Mouse (Mus musculus) liver, embryonic 16.5 days (tissue): ENCODE measurements around the gene Arl15. TPM values are rescaled to one million over a fixed set of nuclear protein-coding genes. Genes with fewer than 3 reads are reported as not detected.

Source experiments
- ATAC-seq: fragments of 200-750 bp; cut with Nextera tagmentation; 2 replicates; pipeline ENCODE4 v1.8.0; 2017; ENCODE audit warnings: low read depth, mild to moderate bottlenecking, moderate number of reproducible peaks, moderate library complexity
- H3K27ac ChIP-seq: fragments of 300-500 bp; sonication (generic); 2 replicates; pipeline ENCODE4 v1.5.1; 2014; ENCODE audit warnings: mild to moderate bottlenecking, low read length
- H3K27me3 ChIP-seq: fragments of 300-500 bp; sonication (generic); 2 replicates; pipeline ENCODE4 v1.6.1; 2014; ENCODE audit warnings: low read depth, low read length, mixed read lengths; ENCODE audit not compliant: control insufficient read depth, insufficient read depth
- H3K36me3 ChIP-seq: fragments of 300-500 bp; sonication (generic); 2 replicates; pipeline ENCODE4 v1.6.1; 2014; ENCODE audit warnings: mild to moderate bottlenecking; ENCODE audit not compliant: control insufficient read depth, insufficient read depth
- H3K4me1 ChIP-seq: fragments of 300-500 bp; sonication (generic); 2 replicates; pipeline ENCODE4 v1.6.1; 2014; ENCODE audit warnings: low read depth, low read length, mixed read lengths; ENCODE audit not compliant: control insufficient read depth
- H3K4me2 ChIP-seq: fragments of 300-500 bp; sonication (generic); 2 replicates; pipeline ENCODE4 v1.6.1; 2014; ENCODE audit warnings: low read depth, low read length, mixed read lengths
- H3K4me3 ChIP-seq: fragments of 300-500 bp; sonication (generic); 2 replicates; pipeline ENCODE4 v1.5.1; 2014; ENCODE audit warnings: low read depth, mild to moderate bottlenecking, low read length
- H3K9ac ChIP-seq: fragments of 300-500 bp; sonication (generic); 2 replicates; pipeline ENCODE4 v1.6.1; 2014; ENCODE audit warnings: low read depth, low read length
- H3K9me3 ChIP-seq: fragments of 300-500 bp; sonication (generic); replicated peaks from 2 replicates; pipeline ENCODE4 v1.6.1; 2016; ENCODE audit warnings: low read length; ENCODE audit not compliant: control insufficient read depth
- WGBS: fragments of 180-500 bp; shearing (Covaris S2); extraction: QIAGEN DNeasy Blood & Tissue Kit; methylation state at CpG from one replicate; pipeline ENCODE4 v1.1.7; 2014; ENCODE audit not compliant: insufficient replicate concordance; 5-methylcytosine and 5-hydroxymethylcytosine counted together
- polyA plus RNA-seq: library from polyadenylated mRNA; unstranded; fragments of >200 nt; fragmentation: Nextera tagmentation; extraction: Ambion mirVana; gene quantifications from 2 replicates; pipeline ENCODE4 v1.2.1, GENCODE M21; 2015

The Arl15 gene
- polyA plus RNA-seq, 1 experiment from 2014 or later: 2.9 TPM

GRCm38 (mm10) chr13:114170061-114170460 is 375.8 kb downstream of the Arl15 start:
- Histone ChIP-seq H3K4me2 (no peak overlapping the region), H3K9me3 (no peaks in the 10 kb centered on the region), H3K4me1 (no peaks in the 10 kb centered on the region), H3K4me3 (no peak overlapping the region), H3K27ac (no peak overlapping the region), H3K27me3 (no peaks in the 10 kb centered on the region), H3K9ac (no peak overlapping the region), H3K36me3 (no peaks in the 10 kb centered on the region)
- WGBS: 60% methylated on average over 5 of the region's 5 CpGs
- no peak for ATAC-seq

- Histone ChIP-seq H3K4me2 (no peak overlapping the region), H3K4me1 (no peaks in the 10 kb centered on the region), H3K9ac (no peak overlapping the region), H3K4me3 (no peak overlapping the region), H3K9me3 (no peaks in the 10 kb centered on the region), H3K27me3 (no peaks in the 10 kb centered on the region), H3K27ac (no peak overlapping the region), H3K36me3 (no peaks in the 10 kb centered on the region)
- ATAC-seq: no peak
- WGBS: 71% methylated on average over 5 of the region's 5 CpGs
Observed at GRCm38 (mm10) chr13:114171465-114171864, 377.2 kb downstream of the Arl15 start.

- no peak overlapping the region for H3K4me2 ChIP-seq
- no peaks in the 10 kb centered on the region for H3K9me3 ChIP-seq
- H3K4me1 ChIP-seq: no peaks in the 10 kb centered on the region
- no peaks in the 10 kb centered on the region for H3K27me3 ChIP-seq
- ATAC-seq: no peak
- no peak overlapping the region for H3K4me3 ChIP-seq
- no peak overlapping the region for H3K27ac ChIP-seq
- H3K36me3 ChIP-seq: no peaks in the 10 kb centered on the region
- no peak overlapping the region for H3K9ac ChIP-seq
- WGBS: 77% methylated on average over 7 of the region's 7 CpGs
Observed at GRCm38 (mm10) chr13:114188107-114188506, 393.8 kb downstream of the Arl15 start.

GRCm38 (mm10) chr13:114188801-114189200 is 394.5 kb downstream of the Arl15 start:
- Histone ChIP-seq H3K27ac (no peak overlapping the region), H3K4me2 (no peak overlapping the region), H3K36me3 (no peaks in the 10 kb centered on the region), H3K27me3 (no peaks in the 10 kb centered on the region), H3K9ac (no peak overlapping the region), H3K4me3 (no peak overlapping the region), H3K4me1 (no peaks in the 10 kb centered on the region), H3K9me3 (no peaks in the 10 kb centered on the region)
- no peak for ATAC-seq
- WGBS: 65% methylated on average over 7 of the region's 7 CpGs

- H3K9me3 ChIP-seq: no peaks in the 10 kb centered on the region
- WGBS: 61% methylated on average over 6 of the region's 6 CpGs
- no peak overlapping the region for H3K4me3 ChIP-seq
- no peak overlapping the region for H3K9ac ChIP-seq
- no peaks in the 10 kb centered on the region for H3K27me3 ChIP-seq
- H3K27ac ChIP-seq: no peak overlapping the region
- no peaks in the 10 kb centered on the region for H3K36me3 ChIP-seq
- no peaks in the 10 kb centered on the region for H3K4me1 ChIP-seq
- H3K4me2 ChIP-seq: no peak overlapping the region
- ATAC-seq: no peak
Observed at GRCm38 (mm10) chr13:114189441-114189840, 395.1 kb downstream of the Arl15 start.

- Histone ChIP-seq H3K9me3 (no peaks in the 10 kb centered on the region), H3K27ac (no peak overlapping the region), H3K4me1 (no peaks in the 10 kb centered on the region), H3K36me3 (no peaks in the 10 kb centered on the region), H3K4me3 (no peak overlapping the region), H3K4me2 (no peak overlapping the region), H3K27me3 (no peaks in the 10 kb centered on the region), H3K9ac (no peak overlapping the region)
- no peak for ATAC-seq
- 72% methylated on average over 10 of the region's 10 CpGs for WGBS
Observed at GRCm38 (mm10) chr13:114190898-114191297, 396.6 kb downstream of the Arl15 start.

- no peaks in the 10 kb centered on the region for H3K27me3 ChIP-seq
- no peak for ATAC-seq
- no peak overlapping the region for H3K4me2 ChIP-seq
- H3K36me3 ChIP-seq: no peaks in the 10 kb centered on the region
- H3K4me1 ChIP-seq: no peaks in the 10 kb centered on the region
- WGBS: 68% methylated on average over 10 of the region's 10 CpGs
- H3K9ac ChIP-seq: no peak overlapping the region
- H3K4me3 ChIP-seq: no peak overlapping the region
- no peak overlapping the region for H3K27ac ChIP-seq
- H3K9me3 ChIP-seq: no peaks in the 10 kb centered on the region
Observed at GRCm38 (mm10) chr13:114198252-114198799, 404.0 kb downstream of the Arl15 start.

GRCm38 (mm10) chr13:114199746-114200145 is 405.4 kb downstream of the Arl15 start:
- Histone ChIP-seq H3K9ac (no peak overlapping the region), H3K4me2 (no peak overlapping the region), H3K4me3 (no peak overlapping the region), H3K9me3 (no peaks in the 10 kb centered on the region), H3K36me3 (no peaks in the 10 kb centered on the region), H3K4me1 (no peaks in the 10 kb centered on the region), H3K27ac (no peak overlapping the region), H3K27me3 (no peaks in the 10 kb centered on the region)
- WGBS: 70% methylated on average over 6 of the region's 6 CpGs
- no peak for ATAC-seq

- Histone ChIP-seq H3K27me3 (no peaks in the 10 kb centered on the region), H3K27ac (no peak overlapping the region), H3K36me3 (no peaks in the 10 kb centered on the region), H3K4me3 (no peak overlapping the region), H3K9ac (no peak overlapping the region), H3K4me1 (no peaks in the 10 kb centered on the region), H3K9me3 (no peaks in the 10 kb centered on the region), H3K4me2 (no peak overlapping the region)
- WGBS: 69% methylated on average over 7 of the region's 7 CpGs
- ATAC-seq: no peak
Observed at GRCm38 (mm10) chr13:114200545-114200944, 406.2 kb downstream of the Arl15 start.
